Mouse (Mus musculus): Measurements from ENCODE around the gene Prss35. TPM values are rescaled to one million over a fixed set of nuclear protein-coding genes. Genes with fewer than 3 reads are reported as not detected.

Gene Prss35
- under 1 TPM in 1 of 2 experiments, not detected in 1; 0.11 TPM for polyA plus RNA-seq (2012; fragmentation: generic; extraction: Trizol)

GRCm38 (mm10) chr9:86742959-86743911, at the start of gene Prss35:
Gene Prss35 (plus strand): TSS chr9:86743649.

GRCm38 (mm10) chr9:86695818-86696261, 47.6 kb upstream of the Prss35 start, which contains the start of gene Me1:
Gene Me1 (minus strand): TSS chr9:86695953.

Other genes starting within 250 kb of the Prss35 start
- 1 to 10 TPM; 1.9 to 7.8 TPM for gene Pgm3, start 171.8 kb upstream of the Prss35 start, polyA plus RNA-seq (2012; fragmentation: generic; extraction: Trizol)
- 1 to 10 TPM in 1 of 2 experiments, under 1 TPM in 1; 0.09 to 1.5 TPM for gene Rwdd2a, start 171.7 kb upstream of the Prss35 start, polyA plus RNA-seq (2012; fragmentation: generic; extraction: Trizol)
- 10 to 100 TPM in 1 of 2 experiments, 1 to 10 TPM in 1; 7.9 to 21.7 TPM for gene Me1, start 47.7 kb upstream of the Prss35 start, polyA plus RNA-seq (2012; fragmentation: generic; extraction: Trizol)
- gene Snap91, start 137.0 kb downstream of the Prss35 start, polyA plus RNA-seq (2012; fragmentation: generic; extraction: Trizol): under 1 TPM in 1 of 2 experiments, not detected in 1; 0.01 TPM

Data from C3H10T1/2 (cell line).